Mouse (Mus musculus) hindbrain, postnatal 0 days (tissue): ENCODE data around the gene Ddx19b. TPM values are rescaled to one million over a fixed set of nuclear protein-coding genes. Genes with fewer than 3 reads are reported as not detected.
A peak's percentile ranks its signal among the peaks of the same experiment; 100 is the strongest.
"Not testable (repeated sequence)": the region's sequence is repeated elsewhere in the genome, so short reads cannot be mapped to it uniquely, and the experiment has no call there.

Experiments used
- ATAC-seq: fragments of 200-750 bp; cut with Nextera tagmentation; 2 replicates; pipeline ENCODE4 v1.8.0; 2017; ENCODE audit warnings: mild to moderate bottlenecking, moderate TSS enrichment, moderate library complexity
- DNase-seq: peaks from one replicate; pipeline ENCODE4 v3.0.0-alpha.2; 2015; ENCODE audit warnings: low spot score
- H3K27ac ChIP-seq: fragments of 300-500 bp; sonication (generic); 2 replicates; pipeline ENCODE4 v1.5.1; 2014; ENCODE audit warnings: mild to moderate bottlenecking
- H3K27me3 ChIP-seq: fragments of 300-500 bp; sonication (generic); 2 replicates; pipeline ENCODE4 v1.6.1; 2014; ENCODE audit warnings: low read length, mixed read lengths; ENCODE audit not compliant: insufficient read depth
- H3K36me3 ChIP-seq: fragments of 300-500 bp; sonication (generic); 2 replicates; pipeline ENCODE4 v1.6.1; 2014; ENCODE audit warnings: low read length, mixed read lengths; ENCODE audit not compliant: insufficient read depth
- H3K4me1 ChIP-seq: fragments of 300-500 bp; sonication (generic); 2 replicates; pipeline ENCODE4 v1.6.1; 2014; ENCODE audit warnings: antibody characterized with exemption, low read length, mixed read lengths; ENCODE audit not compliant: insufficient read depth
- H3K4me2 ChIP-seq: fragments of 300-500 bp; sonication (generic); 2 replicates; pipeline ENCODE4 v1.6.1; 2014; ENCODE audit warnings: low read depth, mild to moderate bottlenecking, low read length, moderate library complexity, mixed read lengths
- H3K4me3 ChIP-seq: fragments of 300-500 bp; sonication (generic); 2 replicates; pipeline ENCODE4 v1.5.1; 2014; ENCODE audit warnings: low read length
- H3K9ac ChIP-seq: fragments of 300-500 bp; sonication (generic); replicated peaks from 2 replicates; pipeline ENCODE4 v1.6.1; 2014; ENCODE audit warnings: mild to moderate bottlenecking, low read length, moderate library complexity, mixed read lengths
- H3K9me3 ChIP-seq: fragments of 300-500 bp; sonication (generic); 2 replicates; pipeline ENCODE4 v1.6.1; 2016; ENCODE audit warnings: low read length, mixed read lengths
- CTCF ChIP-seq: IDR thresholded peaks from 2 replicates; pipeline ENCODE4 v1.5.1; 2016; ENCODE audit warnings: antibody characterized with exemption, control low read depth, low read depth
- WGBS: fragments of 180-500 bp; shearing (Covaris S2); extraction: QIAGEN DNeasy Blood & Tissue Kit; methylation state at CpG from one replicate; pipeline ENCODE4 v1.1.7; 2014; 5-methylcytosine and 5-hydroxymethylcytosine counted together
- polyA plus RNA-seq: library from polyadenylated mRNA; unstranded; fragments of >200 nt; fragmentation: Nextera tagmentation; extraction: Ambion mirVana; gene quantifications from 2 replicates; pipeline ENCODE4 v1.2.1, GENCODE M21; 2015
- total RNA-seq: library from RNA; depleted of rRNA; stranded (reverse); fragments of >200 nt; gene quantifications from 2 replicates; pipeline ENCODE4 v1.2.3, GENCODE M21; 2014

Gene Ddx19b
- total and polyA plus RNA-seq, 2 experiments from 2014 or later = 5.8 to 12.8 TPM

GRCm38 (mm10) chr8:110966586-110966985 is 65.0 kb downstream of the Ddx19b start:
- H3K9me3 ChIP-seq = no peaks in the 10 kb centered on the region
- H3K4me3 ChIP-seq = no peak overlapping the region
- no peak overlapping the region for H3K4me2 ChIP-seq
- no peak overlapping the region for H3K9ac ChIP-seq
- no peak overlapping the region for H3K27ac ChIP-seq
- TF ChIP-seq CTCF = no peak
- 85% methylated on average over 8 of the region's 8 CpGs for WGBS
- H3K36me3 ChIP-seq = peaks cover 5% of the 10 kb centered on the region; the same call in 1 of the 2 replicates
- no peaks in the 10 kb centered on the region for H3K4me1 ChIP-seq
- ATAC-seq (no peak), DNase-seq (no peak)
- H3K27me3 ChIP-seq = no peaks in the 10 kb centered on the region

GRCm38 (mm10) chr8:110965594-110965993 is 66.0 kb downstream of the Ddx19b start:
- Histone ChIP-seq H3K4me1 (no peaks in the 10 kb centered on the region), H3K36me3 (peaks cover 5% of the 10 kb centered on the region; the same call in 1 of the 2 replicates), H3K9me3 (no peaks in the 10 kb centered on the region), H3K4me2 (no peak overlapping the region), H3K4me3 (no peak overlapping the region), H3K27ac (no peak overlapping the region), H3K9ac (no peak overlapping the region), H3K27me3 (no peaks in the 10 kb centered on the region)
- ATAC-seq (no peak), DNase-seq (peak; percentile 67)
- WGBS = 45% methylated on average over 7 of the region's 7 CpGs
- TF ChIP-seq CTCF = no peak

GRCm38 (mm10) chr8:110964666-110965065 is 66.9 kb downstream of the Ddx19b start:
- DNase-seq = peak; percentile 29
- no peak overlapping the region for H3K9ac ChIP-seq
- no peaks in the 10 kb centered on the region for H3K9me3 ChIP-seq
- H3K4me3 ChIP-seq = no peak overlapping the region
- no peaks in the 10 kb centered on the region for H3K4me1 ChIP-seq
- no peak overlapping the region; the same call in 1 of the 2 replicates for H3K27ac ChIP-seq
- no peak for ATAC-seq
- no peak for TF ChIP-seq CTCF
- H3K36me3 ChIP-seq = peaks cover 5% of the 10 kb centered on the region; the same call in 1 of the 2 replicates
- no peak overlapping the region for H3K4me2 ChIP-seq
- 50% methylated on average over 7 of the region's 7 CpGs for WGBS
- no peaks in the 10 kb centered on the region for H3K27me3 ChIP-seq

GRCm38 (mm10) chr8:110963051-110963450 is 68.5 kb downstream of the Ddx19b start:
- Histone ChIP-seq H3K4me3 (no peak overlapping the region), H3K36me3 (peaks cover 7% of the 10 kb centered on the region; the same call in 1 of the 2 replicates), H3K27me3 (no peaks in the 10 kb centered on the region), H3K9ac (no peak overlapping the region), H3K4me2 (no peak overlapping the region), H3K27ac (no peak overlapping the region), H3K4me1 (no peaks in the 10 kb centered on the region), H3K9me3 (no peaks in the 10 kb centered on the region)
- ATAC-seq = no peak
- WGBS = 97% methylated on average over 2 of the region's 2 CpGs
- DNase-seq = no peak
- no peak for TF ChIP-seq CTCF

- H3K4me2 ChIP-seq = no peak overlapping the region
- peaks cover 19% of the 10 kb centered on the region; the same call in 1 of the 2 replicates for H3K36me3 ChIP-seq
- 78% methylated on average over 6 of the region's 6 CpGs for WGBS
- DNase-seq = no peak
- no peaks in the 10 kb centered on the region for H3K9me3 ChIP-seq
- H3K4me3 ChIP-seq = no peak overlapping the region
- H3K4me1 ChIP-seq = no peaks in the 10 kb centered on the region
- no peak overlapping the region for H3K27ac ChIP-seq
- H3K27me3 ChIP-seq = no peaks in the 10 kb centered on the region
- no peak for TF ChIP-seq CTCF
- ATAC-seq = no peak
- no peak overlapping the region for H3K9ac ChIP-seq
These were observed 71.6 kb downstream of the Ddx19b start for GRCm38 (mm10) chr8:110959906-110960305.

- no peak overlapping the region for H3K27ac ChIP-seq
- no peaks in the 10 kb centered on the region for H3K9me3 ChIP-seq
- ATAC-seq (no peak), DNase-seq (no peak)
- H3K4me3 ChIP-seq = no peak overlapping the region
- H3K9ac ChIP-seq = no peak overlapping the region
- H3K36me3 ChIP-seq = peaks cover 19% of the 10 kb centered on the region; the same call in 1 of the 2 replicates
- no peaks in the 10 kb centered on the region for H3K27me3 ChIP-seq
- TF ChIP-seq CTCF = no peak
- H3K4me1 ChIP-seq = no peaks in the 10 kb centered on the region
- WGBS = 89% methylated on average over 12 of the region's 12 CpGs
- H3K4me2 ChIP-seq = no peak overlapping the region
These were observed 72.3 kb downstream of the Ddx19b start for GRCm38 (mm10) chr8:110959071-110959780.

GRCm38 (mm10) chr8:110958553-110958952 is 73.0 kb downstream of the Ddx19b start:
- H3K9me3 ChIP-seq, H3K27ac ChIP-seq, H3K27me3 ChIP-seq, H3K4me2 ChIP-seq, H3K4me3 ChIP-seq, DNase-seq, H3K9ac ChIP-seq, ATAC-seq, H3K4me1 ChIP-seq: not testable (repeated sequence)
- 94% methylated on average over 7 of the region's 7 CpGs for WGBS
- H3K36me3 ChIP-seq = peaks cover 16% of the 10 kb centered on the region; the same call in 1 of the 2 replicates
